Mouse (Mus musculus): ENCODE data around the gene Letmd1. TPM values are rescaled to one million over a fixed set of nuclear protein-coding genes. Genes with fewer than 3 reads are reported as not detected.
"Not testable (repeated sequence)": the region's sequence is repeated elsewhere in the genome, so short reads cannot be mapped to it uniquely, and the experiment has no call there.

Gene Letmd1
- 12.8 and 13.6 TPM in 2 replicates for polyA plus RNA-seq (2014; fragmentation: Nextera tagmentation; extraction: Ambion mirVana)

DNA sequence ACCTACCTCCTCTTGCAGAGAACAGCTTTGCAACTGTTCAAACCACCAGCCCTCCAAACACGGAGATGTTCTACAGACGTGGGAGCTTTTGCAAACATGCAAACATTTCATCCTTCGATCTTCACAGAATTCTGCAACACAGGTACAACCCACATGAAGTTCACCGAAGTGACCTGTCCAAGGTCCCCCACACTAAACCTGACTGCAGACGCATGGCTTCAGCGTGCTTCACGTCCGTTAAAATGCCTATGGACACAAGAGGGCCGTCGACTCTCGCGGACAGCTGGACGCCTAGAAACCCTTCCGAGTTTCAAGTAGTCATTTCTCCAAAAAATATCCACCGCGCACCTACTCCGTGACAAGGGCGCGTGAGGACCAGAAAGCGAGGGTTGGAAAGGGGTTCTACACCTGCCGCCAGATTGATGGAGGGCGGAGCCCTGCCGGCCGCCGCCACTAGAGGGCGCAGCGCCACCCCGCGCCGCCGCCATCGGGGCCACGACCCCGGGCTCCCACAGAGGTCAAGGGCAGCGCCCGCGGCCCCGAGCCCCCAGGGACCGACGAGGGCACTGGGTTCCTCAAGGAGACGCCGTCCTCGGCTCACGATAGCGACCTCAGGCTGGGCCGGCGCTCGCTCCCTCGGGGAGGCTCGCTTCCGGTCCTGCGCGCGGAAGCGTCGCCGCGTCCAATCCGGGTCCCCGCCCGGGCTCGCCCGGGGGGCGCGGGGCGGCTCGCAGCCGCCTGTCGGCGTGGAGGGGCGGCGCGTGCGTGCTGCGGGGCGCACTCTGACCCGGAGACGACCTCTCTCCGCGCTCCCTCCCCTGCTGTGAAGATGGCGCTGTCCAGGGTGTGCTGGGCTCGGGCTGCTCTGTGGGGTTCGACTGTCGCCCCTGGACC lies at the start of gene Letmd1:
Gene Letmd1, plus strand, starts transcription at position 729 of the 894 bp plus-strand sequence.
- Histone ChIP-seq H3K9me3 (ENCODE audit: control insufficient read depth, low read length) (no peaks in the 10 kb centered on the region), H3K27me3 (ENCODE audit: control insufficient read depth, insufficient read depth, low read length) (no peaks in the 10 kb centered on the region), H3K4me2 (ENCODE audit: low read length) (peak within 1 kb of the TSS; percentile 73), H3K4me3 (ENCODE audit: control insufficient read depth in 1 of 2, insufficient read depth in 1 of 2, low read depth in 1 of 2, low read length in 2 of 2) (peak within 1 kb of the TSS; percentile 75 to 81), H3K27ac (replicated peaks in 1 of 2; ENCODE audit: control insufficient read depth in 1 of 2, insufficient read depth in 1 of 2, low read depth in 2 of 2, low read length in 2 of 2) (peak within 1 kb of the TSS; percentile 75 to 87), H3K9ac (ENCODE audit: low read length) (peak within 1 kb of the TSS; percentile 82), H3K4me1 (ENCODE audit: control insufficient read depth in 2 of 2, insufficient read depth in 2 of 2, low read length in 2 of 2) (peaks cover 8 to 22% of the 10 kb centered on the region in 2 experiments), H3K36me3 (ENCODE audit: control insufficient read depth, insufficient read depth, low read length) (peaks cover 22% of the 10 kb centered on the region)
- ATAC-seq (ENCODE audit: insufficient number of reproducible peaks, insufficient read depth, low FRiP score, low read depth) = peak; percentile 94
- 1% methylated on average over 84 of the region's 84 CpGs for WGBS

GRCm38 (mm10) chr15:100419311-100419710 lies 49.5 kb upstream of the Letmd1 start:
- H3K4me3 ChIP-seq (ENCODE audit: control insufficient read depth in 1 of 2, insufficient read depth in 1 of 2, low read depth in 1 of 2, low read length in 2 of 2) = no peak overlapping the region
- H3K27ac ChIP-seq (replicated peaks in 1 of 2; ENCODE audit: control insufficient read depth in 1 of 2, insufficient read depth in 1 of 2, low read depth in 2 of 2, low read length in 2 of 2) = peak overlapping the region; percentile 8 to 25; a peak in 2 of 4 replicates
- WGBS = 67% methylated on average over 8 of the region's 8 CpGs
- peaks cover under 1% of the 10 kb centered on the region; the same call in 1 of the 2 replicates for H3K27me3 ChIP-seq (ENCODE audit: control insufficient read depth, insufficient read depth, low read length)
- peak overlapping the region; percentile 12; the same call in 1 of the 2 replicates for H3K4me2 ChIP-seq (ENCODE audit: low read length)
- no peaks in the 10 kb centered on the region for H3K36me3 ChIP-seq (ENCODE audit: control insufficient read depth, insufficient read depth, low read length)
- no peak for ATAC-seq (ENCODE audit: insufficient number of reproducible peaks, insufficient read depth, low FRiP score, low read depth)
- no peaks in the 10 kb centered on the region for H3K9me3 ChIP-seq (ENCODE audit: control insufficient read depth, low read length)
- H3K4me1 ChIP-seq (ENCODE audit: control insufficient read depth in 2 of 2, insufficient read depth in 2 of 2, low read length in 2 of 2) = peaks cover 18 to 55% of the 10 kb centered on the region in 2 experiments
- H3K9ac ChIP-seq (ENCODE audit: low read length) = peak overlapping the region; percentile 55

GRCm38 (mm10) chr15:100419901-100420745 lies 48.7 kb upstream of the Letmd1 start:
- H3K27me3 ChIP-seq (ENCODE audit: control insufficient read depth, insufficient read depth, low read length) = peaks cover 9% of the 10 kb centered on the region; the same call in 1 of the 2 replicates
- H3K27ac ChIP-seq (replicated peaks in 1 of 2; ENCODE audit: control insufficient read depth in 1 of 2, insufficient read depth in 1 of 2, low read depth in 2 of 2, low read length in 2 of 2) = peak overlapping the region in 1 of 2 experiments; percentile 25; a peak in 2 of 4 replicates
- peaks cover 15 to 56% of the 10 kb centered on the region in 2 experiments for H3K4me1 ChIP-seq (ENCODE audit: control insufficient read depth in 2 of 2, insufficient read depth in 2 of 2, low read length in 2 of 2)
- H3K36me3 ChIP-seq (ENCODE audit: control insufficient read depth, insufficient read depth, low read length) = no peaks in the 10 kb centered on the region
- peak overlapping the region; percentile 55 for H3K9ac ChIP-seq (ENCODE audit: low read length)
- no peak for ATAC-seq (ENCODE audit: insufficient number of reproducible peaks, insufficient read depth, low FRiP score, low read depth)
- no peak overlapping the region for H3K4me3 ChIP-seq (ENCODE audit: control insufficient read depth in 1 of 2, insufficient read depth in 1 of 2, low read depth in 1 of 2, low read length in 2 of 2)
- peak overlapping the region; percentile 12; the same call in 1 of the 2 replicates for H3K4me2 ChIP-seq (ENCODE audit: low read length)
- H3K9me3 ChIP-seq (ENCODE audit: control insufficient read depth, low read length) = no peaks in the 10 kb centered on the region
- WGBS = 48% methylated on average over 9 of the region's 9 CpGs

GRCm38 (mm10) chr15:100421059-100421757 lies 47.6 kb upstream of the Letmd1 start:
- H3K4me1 ChIP-seq (ENCODE audit: control insufficient read depth in 2 of 2, insufficient read depth in 2 of 2, low read length in 2 of 2) = peaks cover 11 to 47% of the 10 kb centered on the region in 2 experiments
- H3K27ac ChIP-seq (replicated peaks in 1 of 2; ENCODE audit: control insufficient read depth in 1 of 2, insufficient read depth in 1 of 2, low read depth in 2 of 2, low read length in 2 of 2) = no peak overlapping the region
- peak overlapping the region; percentile 32; the same call in 1 of the 2 replicates for H3K9ac ChIP-seq (ENCODE audit: low read length)
- H3K4me2 ChIP-seq (ENCODE audit: low read length) = peak overlapping the region; percentile 100
- WGBS = 39% methylated on average over 8 of the region's 8 CpGs
- no peaks in the 10 kb centered on the region for H3K9me3 ChIP-seq (ENCODE audit: control insufficient read depth, low read length)
- peaks cover 19% of the 10 kb centered on the region; the same call in 1 of the 2 replicates for H3K27me3 ChIP-seq (ENCODE audit: control insufficient read depth, insufficient read depth, low read length)
- H3K36me3 ChIP-seq (ENCODE audit: control insufficient read depth, insufficient read depth, low read length) = no peaks in the 10 kb centered on the region
- no peak for ATAC-seq (ENCODE audit: insufficient number of reproducible peaks, insufficient read depth, low FRiP score, low read depth)
- no peak overlapping the region for H3K4me3 ChIP-seq (ENCODE audit: control insufficient read depth in 1 of 2, insufficient read depth in 1 of 2, low read depth in 1 of 2, low read length in 2 of 2)

- WGBS = 36% methylated on average over 3 of the region's 3 CpGs
- peaks cover 20% of the 10 kb centered on the region; the same call in 1 of the 2 replicates for H3K27me3 ChIP-seq (ENCODE audit: control insufficient read depth, insufficient read depth, low read length)
- H3K4me2 ChIP-seq (ENCODE audit: low read length) = peak within 1 kb of the TSS; percentile 100
- H3K27ac ChIP-seq (replicated peaks in 1 of 2; ENCODE audit: control insufficient read depth in 1 of 2, insufficient read depth in 1 of 2, low read depth in 2 of 2, low read length in 2 of 2) = peak within 1 kb of the TSS in 1 of 2 experiments; percentile 38; a peak in 1 of 4 replicates
- H3K4me3 ChIP-seq (ENCODE audit: control insufficient read depth in 1 of 2, insufficient read depth in 1 of 2, low read depth in 1 of 2, low read length in 2 of 2) = peak within 1 kb of the TSS; percentile 87 to 95
- not testable (repeated sequence) for H3K9me3 ChIP-seq (ENCODE audit: control insufficient read depth, low read length); ATAC-seq (ENCODE audit: insufficient number of reproducible peaks, insufficient read depth, low FRiP score, low read depth); H3K36me3 ChIP-seq (ENCODE audit: control insufficient read depth, insufficient read depth, low read length)
- peak within 1 kb of the TSS; percentile 94 for H3K9ac ChIP-seq (ENCODE audit: low read length)
- peaks cover 11 to 47% of the 10 kb centered on the region in 2 experiments for H3K4me1 ChIP-seq (ENCODE audit: control insufficient read depth in 2 of 2, insufficient read depth in 2 of 2, low read length in 2 of 2)
These were observed 47.0 kb upstream of the Letmd1 start, which contains the start of gene Gm5475 for GRCm38 (mm10) chr15:100421758-100422197. Gm5475 (plus strand) TSS chr15:100422147.

DNA sequence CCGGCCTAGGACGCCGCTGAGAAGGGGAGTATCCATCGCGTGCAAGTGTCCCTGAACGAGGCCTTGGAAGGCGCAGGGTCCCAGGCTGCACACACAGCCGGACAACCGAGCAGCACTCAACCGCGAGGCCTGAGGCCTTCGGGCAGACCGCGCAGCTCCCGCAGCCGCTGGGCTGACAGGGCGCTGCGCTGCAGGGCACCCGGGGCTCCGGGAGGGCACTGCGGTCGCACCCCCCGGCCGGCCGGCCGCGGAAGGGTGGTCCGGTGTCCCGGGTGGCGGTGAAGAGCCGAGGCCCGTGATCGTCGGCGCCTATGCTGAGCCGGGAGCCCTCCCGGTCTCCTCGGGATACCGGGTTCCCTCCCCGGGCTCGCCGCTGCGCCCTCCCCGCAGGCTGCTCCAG lies 46.3 kb upstream of the Letmd1 start:
- ATAC-seq (ENCODE audit: insufficient number of reproducible peaks, insufficient read depth, low FRiP score, low read depth) = peak; percentile 73
- no peaks in the 10 kb centered on the region for H3K36me3 ChIP-seq (ENCODE audit: control insufficient read depth, insufficient read depth, low read length)
- 0% methylated on average over 35 of the region's 44 CpGs for WGBS
- peaks cover 11 to 47% of the 10 kb centered on the region in 2 experiments for H3K4me1 ChIP-seq (ENCODE audit: control insufficient read depth in 2 of 2, insufficient read depth in 2 of 2, low read length in 2 of 2)
- H3K9ac ChIP-seq (ENCODE audit: low read length) = peak overlapping the region; percentile 94
- peak overlapping the region; percentile 87 to 95 for H3K4me3 ChIP-seq (ENCODE audit: control insufficient read depth in 1 of 2, insufficient read depth in 1 of 2, low read depth in 1 of 2, low read length in 2 of 2)
- peaks cover 20% of the 10 kb centered on the region; the same call in 1 of the 2 replicates for H3K27me3 ChIP-seq (ENCODE audit: control insufficient read depth, insufficient read depth, low read length)
- peak overlapping the region; percentile 100 for H3K4me2 ChIP-seq (ENCODE audit: low read length)
- H3K9me3 ChIP-seq (ENCODE audit: control insufficient read depth, low read length) = no peaks in the 10 kb centered on the region
- H3K27ac ChIP-seq (replicated peaks in 1 of 2; ENCODE audit: control insufficient read depth in 1 of 2, insufficient read depth in 1 of 2, low read depth in 2 of 2, low read length in 2 of 2) = peak overlapping the region in 1 of 2 experiments; percentile 38; a peak in 1 of 4 replicates

All from heart, embryonic 14.5 days (tissue).